Mouse (Mus musculus): ENCODE results near the gene Rbfox1.

DNA sequence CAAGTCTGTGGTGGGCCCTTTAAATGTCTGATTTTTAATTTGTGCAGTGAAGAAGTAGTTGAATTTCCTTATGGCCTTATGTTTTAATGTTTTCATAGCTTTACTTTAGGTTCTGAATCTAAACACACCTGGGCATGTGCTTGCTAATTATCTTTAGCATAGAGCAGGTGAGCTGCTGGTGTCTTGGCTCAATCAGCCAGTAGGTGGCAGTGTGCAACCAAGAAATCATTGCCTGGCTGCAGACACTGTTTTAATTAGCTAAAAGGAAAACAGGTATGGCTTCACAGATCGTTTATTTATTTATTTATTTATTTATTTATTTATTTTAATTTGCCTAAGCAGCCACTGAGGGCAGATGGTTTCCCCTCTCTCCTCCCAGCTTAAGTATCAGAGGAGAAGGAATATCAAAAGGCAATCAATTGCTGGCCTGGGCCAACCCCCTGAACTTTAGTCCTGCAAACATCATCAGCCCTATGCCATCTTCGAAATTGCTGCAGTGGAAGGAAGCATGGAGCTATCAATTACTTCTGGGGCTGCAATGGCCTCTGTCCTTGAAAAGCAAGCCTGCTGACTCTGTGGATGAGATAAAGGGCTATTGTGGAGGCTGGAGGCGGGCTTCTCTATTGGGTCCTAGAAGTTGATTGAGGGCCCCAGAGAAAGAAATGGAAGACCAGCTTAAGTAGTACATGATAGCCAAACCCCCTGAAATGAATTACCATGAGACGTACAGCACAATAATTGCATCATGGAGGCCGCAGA is 618.6 kb downstream of the Rbfox1 start:
- TF ChIP-seq CTCF (IDR thresholded peaks at IDR 0.05; ENCODE audit: insufficient read depth, low read length) (peak; percentile 72), POLR2A (IDR thresholded peaks at IDR 0.05; ENCODE audit: borderline replicate concordance, extremely low read depth, low read depth, low read length) (no peak)

Data from lung, adult 2 months (tissue).